Mouse (Mus musculus) heart, embryonic 16.5 days (tissue): ENCODE results near the gene Amtn. TPM values are rescaled to one million over a fixed set of nuclear protein-coding genes. Genes with fewer than 3 reads are reported as not detected.
"Not testable (repeated sequence)": the region's sequence is repeated elsewhere in the genome, so short reads cannot be mapped to it uniquely, and the experiment has no call there.

Experiments used
- ATAC-seq: fragments of 200-750 bp; cut with Nextera tagmentation; replicated peaks from 2 replicates; pipeline ENCODE4 v1.8.0; 2017; ENCODE audit warnings: moderate number of reproducible peaks; ENCODE audit not compliant: insufficient read depth, low FRiP score; ENCODE audit errors: extremely low read depth
- H3K27ac ChIP-seq: fragments of 300-500 bp; sonication (generic); 2 replicates; pipeline ENCODE4 v1.5.1; 2014; ENCODE audit warnings: mild to moderate bottlenecking, low read length, control low read depth, moderate library complexity
- H3K27me3 ChIP-seq: fragments of 300-500 bp; sonication (generic); 2 replicates; pipeline ENCODE4 v1.6.1; 2014; ENCODE audit warnings: low read length, mixed read lengths; ENCODE audit not compliant: control insufficient read depth, insufficient read depth
- H3K36me3 ChIP-seq: fragments of 300-500 bp; sonication (generic); 2 replicates; pipeline ENCODE4 v1.6.1; 2014; ENCODE audit not compliant: control insufficient read depth, insufficient read depth
- H3K4me1 ChIP-seq: fragments of 300-500 bp; sonication (generic); 2 replicates; pipeline ENCODE4 v1.6.1; 2014; ENCODE audit warnings: low read length, mixed read lengths; ENCODE audit not compliant: control insufficient read depth, insufficient read depth
- H3K4me2 ChIP-seq: fragments of 300-500 bp; sonication (generic); 2 replicates; pipeline ENCODE4 v1.6.1; 2014; ENCODE audit warnings: low read depth, mild to moderate bottlenecking, control low read depth, low read length
- H3K4me3 ChIP-seq: fragments of 300-500 bp; sonication (generic); 2 replicates; pipeline ENCODE4 v1.5.1; 2014; ENCODE audit warnings: mild to moderate bottlenecking, control low read depth, low read length
- H3K9ac ChIP-seq: fragments of 300-500 bp; sonication (generic); 2 replicates; pipeline ENCODE4 v1.6.1; 2014; ENCODE audit warnings: low read length, control low read depth
- H3K9me3 ChIP-seq: fragments of 300-500 bp; sonication (generic); replicated peaks from 2 replicates; pipeline ENCODE4 v1.6.1; 2016; ENCODE audit warnings: low read length; ENCODE audit not compliant: control insufficient read depth
- WGBS: fragments of 180-500 bp; shearing (Covaris S2); extraction: QIAGEN DNeasy Blood & Tissue Kit; methylation state at CpG from one replicate; pipeline ENCODE4 v1.1.7; 2014; 5-methylcytosine and 5-hydroxymethylcytosine counted together
- polyA plus RNA-seq: library from polyadenylated mRNA; unstranded; fragments of >200 nt; fragmentation: Nextera tagmentation; extraction: Ambion mirVana; gene quantifications from 2 replicates; pipeline ENCODE4 v1.2.1, GENCODE M21; 2015

The Amtn gene
- polyA plus RNA-seq: not detected in 2 replicates

DNA sequence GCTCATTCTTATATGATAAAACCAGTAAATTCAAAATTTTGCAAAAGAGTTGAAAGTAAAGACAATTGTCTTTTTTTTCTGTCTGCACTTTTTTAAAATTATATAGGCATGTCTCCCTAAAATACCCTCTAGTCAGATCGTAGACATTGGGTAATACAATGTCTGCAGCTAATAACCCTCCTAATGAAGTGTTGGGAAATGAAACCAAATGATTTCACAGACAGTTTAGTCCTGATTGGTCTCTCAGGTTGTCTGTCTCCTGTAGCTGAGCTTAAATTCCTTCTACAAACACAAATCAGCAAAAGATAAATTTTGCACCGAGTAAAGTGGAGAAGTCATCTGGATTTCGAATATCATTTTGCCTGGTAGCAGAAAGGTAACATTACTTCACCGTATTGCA is at the start of gene Amtn:
Amtn (plus strand) TSS at position 301 of the 400 bp plus-strand sequence.
- no peak for ATAC-seq
- Histone ChIP-seq H3K9ac (no peak within 1 kb of the TSS), H3K27me3 (no peaks in the 10 kb centered on the region), H3K4me1 (no peaks in the 10 kb centered on the region), H3K9me3 (no peaks in the 10 kb centered on the region), H3K36me3 (no peaks in the 10 kb centered on the region), H3K4me2 (no peak within 1 kb of the TSS), H3K4me3 (no peak within 1 kb of the TSS), H3K27ac (no peak within 1 kb of the TSS)
- 66% methylated on average over 4 of the region's 4 CpGs for WGBS

DNA sequence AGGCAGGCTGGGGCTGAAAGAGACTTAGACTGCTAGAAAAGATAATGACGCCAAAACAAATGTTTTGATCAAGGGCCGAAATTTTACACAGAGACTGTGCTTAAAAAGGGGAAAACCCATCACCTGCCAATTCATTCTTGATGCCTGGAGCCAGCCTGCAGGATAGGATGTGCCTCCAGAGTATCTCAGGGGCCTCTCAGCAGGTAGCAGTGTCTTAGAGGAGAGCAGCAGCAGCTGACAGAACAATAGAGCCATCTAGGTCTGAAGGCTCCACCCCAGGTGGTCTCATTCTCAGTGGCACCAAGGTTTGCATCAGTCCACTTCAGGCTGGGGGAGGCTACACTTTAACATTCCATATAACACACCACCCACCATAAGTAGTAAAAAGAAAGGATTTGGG is 27.4 kb upstream of the Amtn start:
- not testable (repeated sequence) for ATAC-seq, H3K9ac ChIP-seq, H3K27ac ChIP-seq, H3K36me3 ChIP-seq, H3K27me3 ChIP-seq, H3K4me3 ChIP-seq, H3K4me1 ChIP-seq, H3K4me2 ChIP-seq, H3K9me3 ChIP-seq
- 48% methylated on average over 2 of the region's 2 CpGs for WGBS

DNA sequence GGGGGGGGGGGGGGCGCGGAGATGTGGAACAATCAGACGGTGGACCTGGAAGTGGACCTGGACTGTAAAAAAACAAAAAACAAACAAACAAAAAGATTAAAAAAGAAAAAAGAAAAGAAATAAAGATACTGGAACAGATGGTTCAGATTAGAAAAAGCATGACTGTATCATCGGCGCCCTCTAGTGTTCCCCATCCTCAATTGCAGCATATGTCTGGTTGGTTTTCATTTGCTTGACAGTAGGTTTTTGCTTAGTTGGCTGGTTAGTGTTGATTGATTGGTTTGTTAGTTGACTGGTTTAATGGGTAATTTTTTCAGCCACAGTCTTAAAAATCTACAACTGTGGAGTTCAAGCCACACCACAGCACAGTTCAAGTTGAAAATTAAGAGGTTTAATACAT is 11.1 kb upstream of the Amtn start:
- Histone ChIP-seq H3K27ac (no peak overlapping the region), H3K4me3 (no peak overlapping the region), H3K36me3 (no peaks in the 10 kb centered on the region), H3K4me2 (no peak overlapping the region), H3K27me3 (no peaks in the 10 kb centered on the region), H3K9ac (no peak overlapping the region), H3K4me1 (no peaks in the 10 kb centered on the region), H3K9me3 (no peaks in the 10 kb centered on the region)
- WGBS: 7% methylated on average over 5 of the region's 5 CpGs
- ATAC-seq: no peak

DNA sequence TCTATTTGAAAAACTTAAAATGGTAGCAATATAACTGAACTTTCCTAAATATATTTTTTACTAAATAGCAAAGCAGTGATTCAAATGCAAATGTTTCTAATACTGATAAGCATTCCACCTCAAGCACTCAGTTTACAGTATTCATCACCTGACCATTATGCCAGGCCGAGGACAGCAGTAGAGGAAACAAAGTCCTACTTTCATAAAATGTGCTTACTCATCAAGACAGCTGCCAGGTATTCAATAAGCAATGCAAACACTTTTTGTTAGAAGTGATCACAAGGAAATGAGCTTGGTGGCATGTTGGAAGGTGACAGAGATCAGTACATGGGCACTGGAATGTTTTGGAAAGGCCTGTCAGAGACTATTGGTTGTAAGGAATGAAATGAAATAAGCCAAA is 9.0 kb upstream of the Amtn start:
- H3K4me3 ChIP-seq: no peak overlapping the region
- no peak overlapping the region for H3K9ac ChIP-seq
- H3K4me1 ChIP-seq: no peaks in the 10 kb centered on the region
- no peaks in the 10 kb centered on the region for H3K9me3 ChIP-seq
- no peak overlapping the region for H3K27ac ChIP-seq
- no peaks in the 10 kb centered on the region for H3K36me3 ChIP-seq
- no peak overlapping the region for H3K4me2 ChIP-seq
- WGBS: 65% methylated on average over 1 of the region's 1 CpGs
- no peak for ATAC-seq
- H3K27me3 ChIP-seq: no peaks in the 10 kb centered on the region

DNA sequence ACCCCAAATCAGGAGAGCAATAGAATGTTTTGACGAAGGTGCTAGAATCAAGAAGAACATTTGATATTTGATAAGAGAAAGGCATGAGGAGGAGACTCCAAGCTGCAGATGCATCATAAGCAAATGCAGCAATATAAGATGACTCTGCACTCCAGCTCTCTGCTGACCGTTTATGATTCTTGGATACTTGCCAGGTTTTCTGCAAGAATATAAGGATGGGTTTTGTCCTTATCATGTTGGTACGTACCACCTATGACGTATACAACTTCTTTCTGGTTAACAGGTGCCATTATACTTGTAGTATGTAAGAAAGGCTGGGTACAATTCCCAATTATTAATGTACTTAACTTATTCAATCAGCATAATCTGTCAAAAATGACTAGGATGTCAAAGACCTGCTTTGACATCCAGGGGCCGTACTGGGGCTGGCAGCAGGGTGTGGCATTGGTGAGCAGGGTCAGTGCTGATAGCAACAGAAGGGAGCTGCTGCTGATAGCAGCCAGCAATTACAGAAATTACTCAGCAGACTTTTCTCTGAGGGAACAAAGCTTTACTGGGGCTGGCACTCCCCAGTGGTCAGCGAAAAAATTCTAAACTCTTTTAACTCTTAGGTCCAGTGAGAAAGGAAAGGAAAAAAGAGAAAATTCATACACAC is 5.2 kb upstream of the Amtn start:
- H3K4me3 ChIP-seq: no peak overlapping the region
- H3K9me3 ChIP-seq: no peaks in the 10 kb centered on the region
- no peaks in the 10 kb centered on the region for H3K4me1 ChIP-seq
- no peaks in the 10 kb centered on the region for H3K36me3 ChIP-seq
- 48% methylated on average over 6 of the region's 6 CpGs for WGBS
- H3K9ac ChIP-seq: no peak overlapping the region
- H3K4me2 ChIP-seq: no peak overlapping the region
- no peak overlapping the region for H3K27ac ChIP-seq
- ATAC-seq: no peak
- no peaks in the 10 kb centered on the region for H3K27me3 ChIP-seq

DNA sequence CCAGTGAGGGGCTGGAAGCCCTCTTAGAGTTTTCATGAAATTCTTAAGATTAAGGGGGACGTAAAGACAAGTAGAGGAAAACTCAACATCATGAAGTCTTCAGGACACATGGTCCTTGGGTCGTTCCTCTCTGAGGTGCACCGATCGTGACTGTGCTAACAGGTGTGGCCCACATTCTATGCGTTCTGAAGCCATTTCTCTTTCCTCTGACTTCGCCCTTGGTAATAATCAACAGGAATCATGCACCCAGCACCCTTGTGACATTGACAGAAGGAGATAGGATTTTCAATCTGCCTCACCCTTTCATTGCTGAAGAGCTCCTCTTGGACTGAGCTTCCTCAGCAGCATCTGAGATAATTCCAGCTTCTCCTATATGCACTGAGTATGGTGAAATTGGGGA is 3.3 kb upstream of the Amtn start:
- no peak overlapping the region for H3K9ac ChIP-seq
- H3K27ac ChIP-seq: no peak overlapping the region
- ATAC-seq: no peak
- no peak overlapping the region for H3K4me2 ChIP-seq
- 76% methylated on average over 6 of the region's 6 CpGs for WGBS
- H3K9me3 ChIP-seq: no peaks in the 10 kb centered on the region
- H3K4me3 ChIP-seq: no peak overlapping the region
- no peaks in the 10 kb centered on the region for H3K27me3 ChIP-seq
- no peaks in the 10 kb centered on the region for H3K4me1 ChIP-seq
- H3K36me3 ChIP-seq: no peaks in the 10 kb centered on the region

DNA sequence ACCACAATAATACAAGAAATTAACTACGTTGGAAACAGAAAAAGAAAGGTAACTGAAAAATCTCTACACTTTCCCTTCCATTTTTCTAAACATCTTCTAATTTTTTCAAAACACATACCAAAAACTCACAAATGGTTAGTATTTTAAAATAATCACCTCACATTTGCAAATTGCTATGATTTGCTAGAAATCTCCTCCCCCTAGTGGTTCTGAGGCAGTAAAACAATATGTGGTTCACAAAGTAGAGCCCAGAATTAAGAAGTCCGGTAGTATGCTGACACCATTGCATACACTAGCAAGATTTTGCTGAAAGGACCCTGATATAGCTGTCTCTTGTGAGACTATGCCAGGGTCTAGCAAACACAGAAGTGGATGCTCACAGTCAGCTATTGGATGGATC is 16.1 kb downstream of the Amtn start:
- H3K27me3 ChIP-seq, H3K4me2 ChIP-seq, H3K9ac ChIP-seq, H3K9me3 ChIP-seq, H3K36me3 ChIP-seq, H3K4me3 ChIP-seq, H3K4me1 ChIP-seq, ATAC-seq, H3K27ac ChIP-seq: not testable (repeated sequence)
- 78% methylated on average over 2 of the region's 2 CpGs for WGBS

DNA sequence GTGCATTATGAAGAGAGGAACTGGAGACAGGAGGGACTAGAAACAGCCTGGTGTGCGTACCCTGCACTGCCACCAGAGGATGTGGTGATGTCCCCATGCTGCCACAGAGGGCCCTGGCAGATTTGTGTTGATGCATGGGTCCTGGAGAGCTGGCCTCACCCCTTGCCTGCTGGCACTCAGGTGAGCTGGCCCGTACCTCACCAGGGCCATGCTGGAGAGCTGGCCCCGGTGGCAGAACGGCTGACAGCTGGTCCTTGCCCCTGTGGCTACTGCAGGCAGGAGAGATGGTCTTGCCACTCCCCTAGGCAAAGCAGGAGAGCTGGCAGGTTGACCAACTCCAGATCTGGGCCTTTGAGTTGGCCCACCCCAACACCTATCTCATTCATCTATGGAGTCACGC is 22.7 kb downstream of the Amtn start:
- Histone ChIP-seq H3K9me3 (no peaks in the 10 kb centered on the region), H3K27me3 (no peaks in the 10 kb centered on the region), H3K27ac (no peak overlapping the region), H3K4me3 (no peak overlapping the region), H3K4me1 (no peaks in the 10 kb centered on the region), H3K4me2 (no peak overlapping the region), H3K9ac (no peak overlapping the region), H3K36me3 (no peaks in the 10 kb centered on the region)
- 76% methylated on average over 5 of the region's 5 CpGs for WGBS
- no peak for ATAC-seq

DNA sequence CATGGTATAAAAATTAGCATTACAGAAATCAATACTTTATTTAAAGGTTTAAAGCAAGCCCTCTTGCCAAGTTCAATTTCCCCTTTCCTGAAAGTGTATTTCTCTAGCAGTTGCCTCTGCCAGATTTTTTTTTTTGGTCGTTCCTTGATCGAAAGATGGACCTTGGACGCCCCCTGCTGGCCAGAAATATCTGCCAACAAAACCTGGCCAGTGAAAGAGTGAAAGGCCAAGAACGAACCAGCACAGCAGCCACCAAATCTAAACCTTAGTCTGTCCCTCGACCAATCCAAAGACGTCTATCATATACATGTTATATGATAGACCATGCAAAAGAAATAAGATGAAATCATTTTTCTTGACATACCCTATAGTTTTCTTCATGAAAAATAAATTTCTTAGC is 23.9 kb downstream of the Amtn start:
- Histone ChIP-seq H3K4me3 (no peak overlapping the region), H3K4me2 (no peak overlapping the region), H3K36me3 (no peaks in the 10 kb centered on the region), H3K4me1 (no peaks in the 10 kb centered on the region), H3K9ac (no peak overlapping the region), H3K27me3 (no peaks in the 10 kb centered on the region), H3K9me3 (no peaks in the 10 kb centered on the region), H3K27ac (no peak overlapping the region)
- WGBS: 8% methylated on average over 6 of the region's 6 CpGs
- no peak for ATAC-seq
